Mouse (Mus musculus): ENCODE results near the gene Mindy4. TPM values are rescaled to one million over a fixed set of nuclear protein-coding genes. Genes with fewer than 3 reads are reported as not detected.

The Mindy4 gene
- total and polyA plus RNA-seq, 3 experiments, result not detected

DNA sequence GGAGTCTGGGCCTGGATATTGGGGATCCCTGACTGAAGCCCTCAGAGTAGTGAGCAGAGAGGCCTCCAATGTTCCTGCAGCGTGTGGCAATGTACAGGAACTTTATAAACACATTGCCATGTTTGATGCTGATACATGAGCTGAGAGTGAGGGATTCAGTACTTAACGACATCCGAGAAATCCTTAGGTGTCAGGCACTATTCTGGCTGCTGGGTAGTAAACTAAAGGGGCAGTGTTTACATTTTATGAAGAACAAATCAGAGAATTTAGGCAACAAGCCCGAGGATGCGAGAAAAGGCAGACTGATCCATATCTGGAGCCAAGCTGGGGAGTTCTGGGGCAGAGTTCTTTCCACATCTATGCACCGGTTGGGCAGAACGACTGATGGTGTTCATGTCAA is 152.4 kb downstream of the Mindy4 start:
- Histone ChIP-seq H3K79me2 (replicated peaks; ENCODE audit: control insufficient read depth, extremely low read depth, insufficient read depth, poor library complexity, severe bottlenecking) (no peaks in the 10 kb centered on the region), H3K27ac (ENCODE audit: insufficient read depth, low read depth) (no peak overlapping the region), H3K4me3 (replicated peaks in 1 of 3; ENCODE audit: low read depth in 2 of 3, low read length in 2 of 3, poor library complexity in 1 of 3) (no peak overlapping the region), H3K27me3 (replicated peaks) (peaks cover 78% of the 10 kb centered on the region), H3K9ac (ENCODE audit: insufficient read depth, low read depth) (no peak overlapping the region), H3K9me3 (replicated peaks; ENCODE audit: low read length) (no peaks in the 10 kb centered on the region), H3K36me3 (replicated peaks in 1 of 2; ENCODE audit: control insufficient read depth in 1 of 2, insufficient read depth in 1 of 2, low read length in 1 of 2) (no peaks in the 10 kb centered on the region), H3K4me1 (ENCODE audit: control insufficient read depth in 1 of 2, insufficient read depth in 2 of 2) (no peaks in the 10 kb centered on the region), H3K4me2 (ENCODE audit: insufficient read depth, low read depth, poor library complexity, severe bottlenecking) (no peak overlapping the region)
- TF ChIP-seq RAD21 (IDR thresholded peaks at IDR 0.05; ENCODE audit: low read depth, low read length), result no peak
- TF ChIP-seq ETS1 (conservative IDR thresholded peaks at IDR 0.05; ENCODE audit: low read depth, low read length), result no peak
- no peak for TF ChIP-seq MAX (IDR thresholded peaks at IDR 0.05; ENCODE audit: low read length)
- TF ChIP-seq POLR2AphosphoS2 (IDR thresholded peaks at IDR 0.05; ENCODE audit: low read depth, low read length), result no peak
- no peak for TF ChIP-seq USF1 (IDR thresholded peaks at IDR 0.05; ENCODE audit: low read depth, low read length)
- dilution Hi-C loops (cut with MboI; ENCODE audit: extremely low pct_ligation_motif_present, extremely low pct_unique_long_range_greater_than_20kb, low sequenced_read_pairs) (no loop called here), in situ Hi-C loops (cut with MboI; ENCODE audit: low pct_ligation_motif_present, low pct_unique_long_range_greater_than_20kb, low sequenced_read_pairs) (no loop called here)
- no peak for DNase-seq (ENCODE audit: extremely low read depth)

DNA sequence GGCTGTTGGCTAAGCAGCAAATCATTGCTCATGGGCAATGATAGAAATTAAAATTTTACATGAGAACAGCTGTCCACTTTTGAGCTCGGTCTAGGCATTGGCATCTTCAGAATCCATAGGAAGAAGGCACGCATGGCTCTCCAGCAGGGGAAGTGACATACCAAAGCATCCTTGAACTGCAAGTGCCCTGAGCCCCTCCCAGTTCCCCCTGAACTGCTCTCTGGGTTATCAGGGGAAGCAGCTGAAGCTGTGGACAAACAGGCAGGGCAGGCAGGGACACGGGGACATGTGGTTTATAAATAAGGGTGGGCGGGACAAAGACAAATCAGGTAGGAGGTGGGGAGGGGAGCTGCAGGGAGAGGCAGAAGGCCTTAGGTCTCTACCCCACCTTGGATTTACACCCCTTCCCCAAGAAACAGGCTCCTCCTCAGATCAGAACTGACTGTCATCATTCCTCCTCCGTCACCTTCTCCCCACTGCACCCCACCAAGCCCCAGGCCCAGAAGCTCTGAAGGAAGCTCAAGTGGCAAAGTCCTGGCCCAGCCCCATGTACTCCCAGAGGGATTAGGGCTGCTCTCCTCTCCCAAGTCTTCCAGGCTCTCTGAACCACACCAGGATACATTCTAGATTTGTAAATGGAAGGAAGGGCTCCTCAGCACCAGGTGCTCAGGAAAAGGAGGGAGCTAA is 153.0 kb downstream of the Mindy4 start:
- Histone ChIP-seq H3K27ac (ENCODE audit: insufficient read depth, low read depth) (no peak overlapping the region), H3K79me2 (replicated peaks; ENCODE audit: control insufficient read depth, extremely low read depth, insufficient read depth, poor library complexity, severe bottlenecking) (no peaks in the 10 kb centered on the region), H3K27me3 (replicated peaks) (peaks cover 76% of the 10 kb centered on the region), H3K9ac (ENCODE audit: insufficient read depth, low read depth) (no peak overlapping the region), H3K4me1 (ENCODE audit: control insufficient read depth in 1 of 2, insufficient read depth in 2 of 2) (no peaks in the 10 kb centered on the region), H3K9me3 (replicated peaks; ENCODE audit: low read length) (no peaks in the 10 kb centered on the region), H3K36me3 (replicated peaks in 1 of 2; ENCODE audit: control insufficient read depth in 1 of 2, insufficient read depth in 1 of 2, low read length in 1 of 2) (no peaks in the 10 kb centered on the region), H3K4me3 (replicated peaks in 1 of 3; ENCODE audit: low read depth in 2 of 3, low read length in 2 of 3, poor library complexity in 1 of 3) (no peak overlapping the region), H3K4me2 (ENCODE audit: insufficient read depth, low read depth, poor library complexity, severe bottlenecking) (no peak overlapping the region)
- TF ChIP-seq MEF2A (IDR thresholded peaks at IDR 0.05; ENCODE audit: borderline replicate concordance, low read depth, low read length), result no peak
- no peak for TF ChIP-seq IRF4 (IDR thresholded peaks at IDR 0.05; ENCODE audit: low read depth, low read length)
- DNase-seq (ENCODE audit: extremely low read depth), result no peak
- in situ Hi-C loops (cut with MboI; ENCODE audit: low pct_ligation_motif_present, low pct_unique_long_range_greater_than_20kb, low sequenced_read_pairs) (no loop called here), dilution Hi-C loops (cut with MboI; ENCODE audit: extremely low pct_ligation_motif_present, extremely low pct_unique_long_range_greater_than_20kb, low sequenced_read_pairs) (no loop called here)

DNA sequence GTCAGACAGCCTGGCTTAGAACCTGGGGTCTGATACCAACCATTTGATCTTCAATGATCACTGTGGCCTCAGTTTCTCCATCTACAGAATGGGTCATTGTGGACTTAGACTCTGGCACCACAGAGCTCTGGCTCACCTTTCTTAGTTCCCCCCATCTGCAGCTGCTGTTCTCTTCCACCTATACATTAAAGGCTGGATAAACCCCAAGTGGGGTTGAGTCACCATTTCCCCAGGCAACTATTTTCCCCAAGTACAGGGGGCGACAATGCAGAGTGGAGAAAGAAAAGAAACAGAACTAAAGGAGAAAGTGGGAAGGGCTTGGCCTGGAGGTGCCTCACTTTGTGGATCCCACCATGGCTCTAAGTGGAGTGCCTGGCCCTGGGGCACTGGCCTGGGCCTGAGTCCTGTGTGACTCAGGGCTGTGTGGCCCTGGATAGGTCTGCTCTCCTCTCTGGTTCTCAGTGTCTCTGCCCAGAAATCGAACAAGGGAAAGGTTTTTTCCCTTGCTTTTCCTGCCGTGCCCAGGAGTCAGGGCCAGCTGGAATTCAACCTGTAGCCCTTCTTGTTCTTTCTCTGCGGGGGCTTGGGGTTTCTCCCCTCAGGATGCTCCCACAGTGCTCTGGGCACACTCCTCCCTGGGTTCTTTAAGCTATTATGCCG is 153.9 kb downstream of the Mindy4 start:
- Histone ChIP-seq H3K27me3 (replicated peaks) (peaks cover 73% of the 10 kb centered on the region), H3K4me1 (ENCODE audit: control insufficient read depth in 1 of 2, insufficient read depth in 2 of 2) (no peaks in the 10 kb centered on the region), H3K9ac (ENCODE audit: insufficient read depth, low read depth) (no peak overlapping the region), H3K4me2 (ENCODE audit: insufficient read depth, low read depth, poor library complexity, severe bottlenecking) (no peak overlapping the region), H3K27ac (ENCODE audit: insufficient read depth, low read depth) (no peak overlapping the region), H3K4me3 (replicated peaks in 1 of 3; ENCODE audit: low read depth in 2 of 3, low read length in 2 of 3, poor library complexity in 1 of 3) (no peak overlapping the region), H3K9me3 (replicated peaks; ENCODE audit: low read length) (no peaks in the 10 kb centered on the region), H3K36me3 (replicated peaks in 1 of 2; ENCODE audit: control insufficient read depth in 1 of 2, insufficient read depth in 1 of 2, low read length in 1 of 2) (no peaks in the 10 kb centered on the region), H3K79me2 (replicated peaks; ENCODE audit: control insufficient read depth, extremely low read depth, insufficient read depth, poor library complexity, severe bottlenecking) (no peaks in the 10 kb centered on the region)
- TF ChIP-seq RCOR1 (conservative IDR thresholded peaks at IDR 0.05; ENCODE audit: low read depth, low read length) (no peak), ELF1 (IDR thresholded peaks at IDR 0.05; ENCODE audit: low read depth, low read length) (no peak), USF1 (IDR thresholded peaks at IDR 0.05; ENCODE audit: low read depth, low read length) (no peak), NRF1 (IDR thresholded peaks at IDR 0.05; ENCODE audit: low read depth, low read length) (no peak), MXI1 (IDR thresholded peaks at IDR 0.05; ENCODE audit: low read depth, low read length) (no peak), PAX5 (IDR thresholded peaks at IDR 0.05; ENCODE audit: low read length) (no peak), MYC (IDR thresholded peaks at IDR 0.05; ENCODE audit: low read depth, low read length) (no peak), MAFK (IDR thresholded peaks at IDR 0.05; ENCODE audit: insufficient replicate concordance, low read length) (no peak), SMC3 (IDR thresholded peaks at IDR 0.05; ENCODE audit: low read depth, low read length) (no peak)
- dilution Hi-C loops (cut with MboI; ENCODE audit: extremely low pct_ligation_motif_present, extremely low pct_unique_long_range_greater_than_20kb, low sequenced_read_pairs), result no loop called here
- no peak for DNase-seq (ENCODE audit: extremely low read depth)
- in situ Hi-C loops (cut with MboI; ENCODE audit: low pct_ligation_motif_present, low pct_unique_long_range_greater_than_20kb, low sequenced_read_pairs), result no loop called here
